Mouse (Mus musculus) urinary bladder, postnatal 25 days (tissue): Measurements from ENCODE around the gene Gm11564.
"Not testable (repeated sequence)": the region's sequence is repeated elsewhere in the genome, so short reads cannot be mapped to it uniquely, and the experiment has no call there.

ENCODE experiments used
- DNase-seq: peaks from one replicate; pipeline ENCODE4 v3.0.0; 2022; ENCODE audit warnings: low spot score

Gene Gm11564

DNA sequence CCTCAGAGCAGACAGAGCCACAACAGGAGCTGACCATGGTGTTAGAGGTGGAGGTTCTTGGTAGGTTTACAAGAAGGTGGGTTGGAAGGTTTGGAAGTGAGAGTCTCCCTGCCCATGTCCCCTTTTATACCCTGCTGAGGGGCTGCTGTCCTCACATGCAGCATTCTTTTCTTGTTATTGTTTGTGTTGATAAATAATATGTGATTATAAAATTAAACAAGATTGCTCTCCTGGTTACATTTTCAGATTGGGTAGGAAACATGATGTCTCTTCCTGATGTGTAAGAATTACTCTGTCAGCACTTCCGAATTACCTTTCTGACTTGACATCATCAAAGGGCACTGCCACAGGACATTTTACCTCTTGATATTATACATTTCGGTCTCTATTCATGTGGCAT lies at the start of gene Gm11564:
TSS of gene Gm11564 (minus strand) at position 101 of the 400 bp plus-strand sequence.
- DNase-seq: not testable (repeated sequence)

DNA sequence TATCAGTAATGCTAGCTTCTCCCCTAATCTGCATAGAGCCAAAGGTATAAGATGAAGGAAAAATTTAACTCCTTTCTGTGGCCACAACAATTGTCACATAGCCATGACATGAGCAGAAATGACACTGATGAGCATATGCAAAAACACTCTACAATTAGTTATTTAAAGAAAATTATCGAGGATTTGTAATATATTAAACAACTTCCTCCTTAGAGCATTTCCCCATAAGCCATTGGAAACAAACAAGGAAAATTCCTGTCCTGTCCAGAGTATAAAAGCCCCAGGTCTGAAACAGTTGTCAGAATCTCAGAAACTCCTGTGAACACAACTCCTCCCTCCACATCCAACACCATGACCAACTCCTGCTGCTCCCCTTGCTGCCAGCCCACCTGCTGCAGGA lies 48.7 kb upstream of the Gm11564 start, which contains the start of gene Gm11559:
TSS of gene Gm11559 (plus strand) at position 301 of the 400 bp plus-strand sequence.
- not testable (repeated sequence) for DNase-seq

DNA sequence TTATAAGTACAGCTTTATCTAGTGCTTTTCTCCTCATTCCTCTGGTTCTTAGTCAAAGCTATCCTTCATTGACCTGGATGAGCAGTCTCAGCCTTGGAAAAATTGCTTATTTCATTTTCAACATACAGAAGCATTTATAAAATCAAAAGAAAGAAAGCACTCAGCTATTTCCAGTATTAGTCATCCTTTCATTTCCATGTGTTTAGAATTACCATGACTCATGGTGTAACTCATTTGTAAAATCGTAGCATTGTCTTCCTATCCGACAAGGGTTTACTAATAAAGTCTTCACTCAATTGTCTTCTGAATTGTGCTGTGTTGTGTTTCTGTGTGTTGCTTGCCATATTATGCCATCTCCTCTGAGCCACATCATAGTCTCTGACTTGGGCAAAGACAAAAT lies 43.3 kb upstream of the Gm11564 start:
- DNase-seq: no peak

DNA sequence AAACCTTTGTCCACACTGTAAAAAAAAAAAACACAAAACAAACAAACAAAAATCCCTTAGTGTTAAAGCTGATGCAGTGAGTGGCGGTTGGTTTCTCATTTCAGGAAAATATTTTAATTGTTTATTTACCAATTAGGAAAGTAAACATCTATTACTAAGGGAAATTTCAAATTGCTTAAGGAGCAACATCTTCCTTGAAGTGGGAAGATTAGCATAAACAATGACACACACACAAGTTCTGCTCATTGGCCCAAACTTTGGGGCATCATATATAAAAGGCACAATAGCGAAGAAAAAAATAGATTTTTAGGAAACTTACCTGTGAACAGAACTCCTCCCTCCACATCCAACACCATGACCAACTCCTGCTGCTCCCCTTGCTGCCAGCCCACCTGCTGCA lies 42.2 kb upstream of the Gm11564 start, which contains the start of gene Gm11568:
TSS of gene Gm11568 (plus strand) at position 301 of the 400 bp plus-strand sequence.
- DNase-seq: no peak

DNA sequence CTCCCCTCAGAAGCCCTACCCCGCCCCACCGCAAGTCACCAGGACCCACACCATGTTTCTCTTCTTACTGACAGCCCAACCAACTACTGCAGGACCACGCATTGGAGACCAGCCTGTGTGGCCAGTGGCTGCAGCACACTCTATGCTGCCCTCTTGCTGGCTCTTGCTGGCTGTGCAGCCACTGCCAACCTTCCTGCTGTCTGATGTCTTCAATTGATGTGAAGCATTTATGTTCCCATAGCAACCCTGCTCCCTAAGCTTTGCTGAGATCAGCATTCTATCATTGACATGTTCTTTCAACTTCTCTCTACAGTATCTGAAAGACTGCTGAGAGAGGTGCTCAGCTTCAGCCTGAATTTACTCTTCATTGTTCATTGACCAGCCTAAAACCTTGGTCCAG lies 38.7 kb upstream of the Gm11564 start:
- no peak for DNase-seq

DNA sequence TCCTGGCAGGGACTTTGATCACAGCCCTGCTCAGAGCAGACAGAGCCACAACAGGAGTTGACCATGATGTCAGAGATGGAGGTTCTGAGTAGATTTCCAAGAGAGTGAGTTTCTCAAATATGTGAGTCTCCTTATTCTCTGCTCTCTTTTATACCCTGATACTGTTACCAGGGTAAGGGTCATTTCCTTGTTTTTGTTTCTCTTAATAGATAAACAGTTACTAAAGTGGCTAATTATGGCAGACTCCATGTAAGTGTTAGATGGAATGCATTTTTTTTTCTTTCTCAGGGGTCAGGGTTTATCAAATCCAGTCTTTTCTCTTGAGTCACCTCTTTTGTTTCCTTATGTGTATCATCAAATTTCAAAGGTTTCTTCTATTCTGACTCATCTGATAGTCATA lies 36.0 kb upstream of the Gm11564 start, which contains the start of gene Krtap4-16:
TSS of gene Krtap4-16 (minus strand) at position 101 of the 400 bp plus-strand sequence.
- no peak for DNase-seq

DNA sequence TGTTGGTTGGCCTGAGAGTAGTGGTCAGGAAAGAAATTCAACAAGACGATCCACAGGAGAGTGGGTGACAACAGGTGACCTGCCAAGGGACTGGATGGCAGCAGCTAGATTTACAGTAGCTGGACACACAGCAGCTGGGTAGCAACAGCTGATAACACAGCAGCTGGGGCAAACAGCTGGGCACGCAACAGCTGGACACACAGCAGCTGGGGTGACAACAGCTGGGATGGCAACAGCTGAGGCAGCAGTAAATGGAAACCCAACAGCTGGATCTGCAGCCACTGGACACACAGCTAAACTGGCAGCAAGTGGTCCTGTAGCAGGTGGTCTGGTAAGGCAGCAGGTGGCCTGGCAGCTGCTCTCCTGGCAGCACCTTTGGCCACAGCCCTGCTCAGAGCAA lies 31.3 kb upstream of the Gm11564 start:
- DNase-seq: no peak

DNA sequence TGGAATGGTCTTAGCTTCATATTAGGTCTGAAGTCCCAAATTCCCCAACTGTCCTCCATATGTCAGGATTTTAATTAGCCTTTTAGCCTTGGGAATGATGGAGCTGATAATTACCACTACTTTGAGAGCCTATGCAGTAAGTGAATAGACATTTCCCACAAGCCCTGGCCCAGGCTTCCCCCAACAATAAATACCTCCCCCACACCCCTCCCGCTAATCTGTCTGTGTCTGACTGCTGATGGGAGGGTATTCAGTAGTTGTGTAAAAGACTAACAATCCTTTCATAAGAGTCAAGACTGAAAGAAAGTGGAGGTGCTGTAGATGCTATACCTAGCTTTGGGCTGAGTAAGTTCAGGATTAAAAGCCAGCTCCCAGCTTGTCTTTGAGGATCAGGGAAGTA lies 26.7 kb upstream of the Gm11564 start:
- no peak for DNase-seq

DNA sequence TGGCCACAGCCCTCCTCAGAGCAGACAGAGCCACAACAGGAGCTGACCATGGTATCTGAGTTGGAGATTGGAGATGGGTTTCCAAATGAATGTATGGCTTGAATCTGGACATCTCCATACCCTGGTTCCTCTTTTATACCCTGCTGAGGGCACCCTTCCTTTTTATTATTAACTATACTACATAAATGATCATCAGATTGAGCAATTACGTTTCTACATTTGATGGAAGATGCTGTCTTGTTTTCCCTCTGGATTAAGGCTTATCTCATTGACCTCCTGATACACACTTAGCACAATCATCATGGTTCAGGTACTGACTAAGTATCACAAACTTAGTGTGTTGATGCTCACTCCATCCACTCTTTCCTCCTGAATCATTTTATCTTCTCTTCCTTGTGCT lies 22.5 kb upstream of the Gm11564 start, which contains the start of gene 2300003K06Rik:
TSS of gene 2300003K06Rik (minus strand) at position 101 of the 400 bp plus-strand sequence.
- DNase-seq: no peak

DNA sequence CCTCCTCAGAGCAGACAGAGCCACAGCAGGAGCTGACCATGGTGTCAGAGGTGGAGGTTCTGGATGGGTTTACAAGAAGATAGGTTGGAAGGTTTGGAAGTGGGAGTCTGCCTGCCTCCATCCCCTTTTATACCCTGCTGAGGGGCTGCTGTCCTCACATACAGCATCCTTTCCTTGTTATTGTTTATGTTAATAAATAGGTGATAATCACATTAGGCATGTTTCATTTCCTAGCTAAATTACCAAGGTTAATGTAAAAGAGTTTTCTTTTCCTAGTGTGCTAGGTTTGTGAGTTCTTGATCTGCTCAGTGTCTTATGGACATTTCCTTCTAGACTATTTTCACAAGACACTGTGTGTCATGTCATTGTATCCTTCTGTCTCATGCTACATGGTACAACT lies 5.7 kb downstream of the Gm11564 start, which contains the start of gene Krtap4-13:
TSS of gene Krtap4-13 (minus strand) at position 101 of the 400 bp plus-strand sequence.
- DNase-seq: not testable (repeated sequence)

DNA sequence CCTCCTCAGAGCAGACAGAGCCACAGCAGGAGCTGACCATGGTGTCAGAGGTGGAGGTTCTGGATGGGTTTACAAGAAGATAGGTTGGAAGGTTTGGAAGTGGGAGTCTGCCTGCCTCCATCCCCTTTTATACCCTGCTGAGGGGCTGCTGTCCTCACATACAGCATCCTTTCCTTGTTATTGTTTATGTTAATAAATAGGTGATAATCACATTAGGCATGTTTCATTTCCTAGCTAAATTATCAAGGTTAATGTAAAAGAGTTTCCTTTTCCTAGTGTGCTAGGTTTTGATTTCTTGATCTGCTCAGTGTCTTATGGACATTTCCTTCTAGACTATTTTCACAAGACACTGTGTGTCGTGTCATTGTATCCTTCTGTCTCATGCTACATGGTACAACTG lies 11.1 kb downstream of the Gm11564 start, which contains the start of gene Gm11554:
TSS of gene Gm11554 (minus strand) at position 101 of the 400 bp plus-strand sequence.
- not testable (repeated sequence) for DNase-seq

DNA sequence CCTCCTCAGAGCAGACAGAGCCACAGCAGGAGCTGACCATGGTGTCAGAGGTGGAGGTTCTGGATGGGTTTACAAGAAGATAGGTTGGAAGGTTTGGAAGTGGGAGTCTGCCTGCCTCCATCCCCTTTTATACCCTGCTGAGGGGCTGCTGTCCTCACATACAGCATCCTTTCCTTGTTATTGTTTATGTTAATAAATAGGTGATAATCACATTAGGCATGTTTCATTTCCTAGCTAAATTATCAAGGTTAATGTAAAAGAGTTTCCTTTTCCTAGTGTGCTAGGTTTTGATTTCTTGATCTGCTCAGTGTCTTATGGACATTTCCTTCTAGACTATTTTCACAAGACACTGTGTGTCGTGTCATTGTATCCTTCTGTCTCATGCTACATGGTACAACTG lies 16.6 kb downstream of the Gm11564 start, which contains the start of gene Gm11569:
TSS of gene Gm11569 (minus strand) at position 101 of the 400 bp plus-strand sequence.
- not testable (repeated sequence) for DNase-seq

DNA sequence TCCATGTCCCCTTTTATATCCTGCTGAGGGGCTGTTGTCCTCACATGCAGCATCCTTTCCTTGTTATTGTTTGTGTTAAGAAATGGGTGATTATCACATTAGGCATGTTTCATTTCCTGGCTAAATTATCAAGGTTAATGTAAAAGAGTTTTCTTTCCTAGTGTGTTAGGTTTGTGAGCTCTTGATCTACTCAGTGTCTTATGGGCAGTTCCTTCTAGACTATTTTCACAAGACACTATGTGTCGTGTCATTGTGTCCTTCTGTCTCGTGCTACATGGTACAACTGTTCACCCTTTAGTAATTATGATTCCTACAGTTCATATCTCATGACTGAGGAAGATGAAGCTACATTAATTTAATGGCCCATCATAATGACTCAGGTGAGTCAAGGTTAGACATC lies 22.1 kb downstream of the Gm11564 start, which contains the start of gene Gm11596:
TSS of gene Gm11596 (minus strand) at position 101 of the 400 bp plus-strand sequence.
- no peak for DNase-seq

DNA sequence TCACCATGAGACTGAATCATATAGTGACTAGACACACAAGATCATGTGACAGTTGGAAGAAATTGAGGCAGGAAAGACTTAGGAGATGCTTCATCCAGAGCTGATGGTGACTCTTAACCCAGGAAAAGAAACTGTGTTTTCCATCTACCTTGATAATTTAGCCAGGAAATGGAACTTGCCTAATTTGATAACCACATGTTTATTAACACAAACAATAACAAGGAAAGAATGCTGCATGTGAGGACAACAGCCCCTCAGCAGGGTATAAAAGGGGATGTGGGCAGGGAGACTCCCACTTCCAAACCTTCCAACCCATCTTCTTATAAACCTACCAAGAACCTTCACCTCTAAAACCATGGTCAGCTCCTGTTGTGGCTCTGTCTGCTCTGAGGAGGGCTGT lies 30.6 kb downstream of the Gm11564 start, which contains the start of gene Krtap4-9:
TSS of gene Krtap4-9 (plus strand) at position 301 of the 400 bp plus-strand sequence.
- not testable (repeated sequence) for DNase-seq

DNA sequence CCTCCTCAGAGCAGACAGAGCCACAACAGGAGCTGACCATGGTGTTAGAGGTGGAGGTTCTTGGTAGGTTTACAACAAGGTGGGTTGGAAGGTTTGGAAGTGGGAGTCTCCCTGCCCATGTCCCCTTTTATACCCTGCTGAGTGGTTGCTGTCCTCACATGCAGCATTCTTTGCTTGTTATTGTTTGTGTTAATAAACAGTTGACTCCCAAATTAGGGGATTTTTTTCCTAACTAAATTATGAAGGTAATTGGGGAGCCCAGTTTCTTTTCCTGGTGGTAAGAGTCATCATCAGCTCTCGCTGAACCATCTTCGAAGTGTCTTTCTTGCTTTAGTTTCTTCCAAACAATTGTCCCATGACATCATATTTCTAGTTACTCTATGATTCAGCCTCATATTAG lies 34.9 kb downstream of the Gm11564 start, which contains the start of gene Krtap4-8:
TSS of gene Krtap4-8 (minus strand) at position 101 of the 400 bp plus-strand sequence.
- no peak for DNase-seq

DNA sequence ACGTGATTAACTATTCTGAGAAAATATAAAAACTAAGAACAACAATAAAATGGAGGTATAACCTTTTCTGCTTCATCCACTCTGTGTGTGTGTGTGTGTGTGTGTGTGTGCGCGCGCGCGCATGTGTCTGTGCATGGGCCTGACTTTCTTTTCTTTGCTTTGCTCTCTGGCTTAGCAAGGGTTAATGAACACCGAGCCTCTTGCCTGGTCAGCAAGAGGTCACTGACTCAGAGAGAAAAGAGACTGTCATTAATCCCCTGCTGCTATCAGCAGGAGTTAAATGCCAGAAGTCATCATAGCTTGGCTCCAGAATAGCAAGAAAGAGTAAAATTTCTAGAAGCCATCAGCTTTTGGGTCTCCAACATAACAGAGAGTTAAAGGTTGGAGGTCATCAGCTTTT lies 37.1 kb downstream of the Gm11564 start:
- DNase-seq: no peak

DNA sequence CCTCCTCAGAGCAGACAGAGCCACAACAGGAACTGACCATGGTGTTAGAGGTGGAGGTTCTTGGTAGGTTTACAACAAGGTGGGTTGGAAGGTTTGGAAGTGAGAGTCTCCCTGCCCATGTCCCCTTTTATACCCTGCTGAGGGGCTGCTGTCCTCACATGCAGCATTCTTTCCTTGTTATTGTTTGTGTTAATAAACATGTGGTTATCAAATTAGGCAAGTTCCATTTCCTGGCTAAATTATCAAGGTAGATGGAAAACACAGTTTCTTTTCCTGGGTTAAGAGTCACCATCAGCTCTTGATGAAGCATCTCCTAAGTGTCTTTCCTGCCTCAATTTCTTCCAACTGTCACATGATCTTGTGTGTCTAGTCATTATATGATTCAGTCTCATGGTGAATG lies 42.7 kb downstream of the Gm11564 start, which contains the start of gene Gm11595:
TSS of gene Gm11595 (minus strand) at position 101 of the 400 bp plus-strand sequence.
- not testable (repeated sequence) for DNase-seq

DNA sequence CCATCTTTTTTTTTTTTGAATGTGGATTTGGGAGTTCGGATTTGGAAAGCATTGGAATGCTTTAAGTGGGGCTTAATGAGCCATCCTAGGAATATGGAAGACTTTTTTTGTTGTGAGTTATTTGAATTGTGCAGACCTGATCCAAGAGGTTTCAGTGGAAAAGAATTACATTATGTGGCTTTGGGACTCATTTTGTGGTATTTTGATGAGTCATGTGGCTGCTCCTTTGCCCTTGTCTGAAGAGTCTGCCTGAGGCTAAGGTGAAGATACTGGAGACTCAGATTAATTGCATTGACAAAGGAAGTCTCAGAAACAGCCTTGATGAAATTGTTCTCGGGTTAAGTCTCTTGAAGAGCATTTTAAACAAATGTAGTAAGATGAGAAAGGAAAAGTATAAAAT lies 47.1 kb downstream of the Gm11564 start:
- DNase-seq: no peak
